In the genomic region with DNA sequence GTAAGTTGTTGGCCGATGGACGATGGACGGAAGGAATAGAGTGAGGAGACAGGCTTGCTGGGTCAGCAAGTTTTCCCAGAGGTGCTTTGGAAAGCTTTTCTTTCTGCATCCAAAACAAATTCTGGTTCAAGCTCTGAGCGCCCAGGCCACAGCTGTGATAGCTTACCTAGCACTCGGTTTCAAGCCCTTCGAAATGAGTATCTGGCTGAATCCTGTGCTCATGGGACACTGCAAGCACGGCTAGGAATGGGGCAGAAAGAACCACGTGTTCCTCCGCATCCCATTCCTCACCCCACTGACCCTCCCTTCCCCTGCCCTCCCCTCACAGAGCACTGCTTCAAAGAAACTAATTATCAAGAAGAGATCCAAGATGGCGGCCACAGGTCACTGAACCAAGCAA, we compare ENCODE assay signal across 23 mouse cellular contexts.
"Had no signal": no experiment of that assay in that cellular context is flagged by ENCODE, and none has a peak within 500 bp of the region (broad histone marks: within the 10 kb centered on the region; RNA-seq: fewer than 3 reads in every experiment).

No protein-coding gene starts in this region.

- H3K9me3 ChIP-seq: heart, embryonic 10.5 days; heart, embryonic 12.5 days; hindbrain, embryonic 10.5 days; hindbrain, embryonic 12.5 days; hindbrain, embryonic 15.5 days; limb, embryonic 13.5 days; limb, embryonic 15.5 days; liver, embryonic 12.5 days had no signal

- H3K9ac ChIP-seq: heart, embryonic 12.5 days; hindbrain, embryonic 12.5 days; hindbrain, embryonic 15.5 days; limb, embryonic 13.5 days; limb, embryonic 15.5 days; liver, embryonic 12.5 days had no signal

- H3K4me2 ChIP-seq: heart, embryonic 12.5 days; hindbrain, embryonic 12.5 days; hindbrain, embryonic 15.5 days; limb, embryonic 13.5 days; limb, embryonic 15.5 days; liver, embryonic 12.5 days had no signal

- H3K27me3 ChIP-seq: heart, embryonic 12.5 days; hindbrain, embryonic 12.5 days; hindbrain, embryonic 15.5 days; limb, embryonic 13.5 days; limb, embryonic 15.5 days; liver, embryonic 12.5 days had no signal

- DNase-seq: gastrocnemius, postnatal 14 days; heart, adult 18-20 months; heart, postnatal 10 days; heart, postnatal 4 days; kidney, adult 11 months; kidney, adult 2 months; kidney, adult 9 months; kidney, postnatal 14 days; kidney, postnatal 36 days; layer of hippocampus, adult 9-11 months; layer of hippocampus, postnatal 36 days; left cerebral cortex, postnatal 4 days had no signal

- H3K27ac ChIP-seq: hindbrain, embryonic 10.5 days; hindbrain, embryonic 12.5 days; hindbrain, embryonic 15.5 days; hindbrain, postnatal 0 days; kidney, postnatal 0 days; limb, embryonic 13.5 days; limb, embryonic 15.5 days; liver, embryonic 12.5 days had no signal

- ATAC-seq: hindbrain, postnatal 0 days; intestine, embryonic 16.5 days; liver, embryonic 12.5 days had no signal

- H3K4me3 ChIP-seq: heart, embryonic 10.5 days; heart, embryonic 12.5 days; hindbrain, embryonic 10.5 days; hindbrain, embryonic 12.5 days; hindbrain, embryonic 15.5 days; limb, embryonic 13.5 days; limb, embryonic 15.5 days; liver, embryonic 12.5 days had no signal

- H3K36me3 ChIP-seq: heart, embryonic 12.5 days; hindbrain, embryonic 12.5 days; hindbrain, embryonic 15.5 days; liver, embryonic 12.5 days had no signal
